Comparison of ENCODE assay signal across 8 mouse cellular contexts in genomic region chr10:60351761-60352455, GRCm38 (mm10). TPM values are rescaled to one million over a fixed set of nuclear protein-coding genes. Genes with fewer than 3 reads are reported as not detected.
DNase-seq lines count a peak whose midpoint lies in the region; ATAC-seq and TF ChIP-seq lines count a peak whose summit lies in the region.

No protein-coding gene starts in this region.

- WGBS in lung, postnatal 0 days, result 13% methylated on average over 7 of the region's 7 CpGs
- 22% methylated on average over 7 of the region's 7 CpGs for WGBS in spleen, adult 2 months

- H3K9ac ChIP-seq in lung, postnatal 0 days (replicated peaks; ENCODE audit: low read depth), result no peak overlapping the region

- TF ChIP-seq POLR2A in cortical plate, adult 2 months (IDR thresholded peaks at IDR 0.05; ENCODE audit: extremely low read depth, insufficient read depth, low read length), result no peak
- TF ChIP-seq POLR2A in spleen, adult 2 months (IDR thresholded peaks at IDR 0.05; ENCODE audit: low read depth, low read length), result no peak

- H3K27me3 ChIP-seq in lung, postnatal 0 days (replicated peaks; ENCODE audit: insufficient read depth, low read length), result no peaks in the 10 kb centered on the region
- H3K27me3 ChIP-seq in spleen, adult 2 months (ENCODE audit: control insufficient read depth, insufficient read depth, low read length), result no peaks in the 10 kb centered on the region

- no peak overlapping the region for H3K4me3 ChIP-seq in cortical plate, adult 2 months (ENCODE audit: insufficient read depth, low read length)
- no peak overlapping the region for H3K4me3 ChIP-seq in lung, postnatal 0 days (ENCODE audit: low read depth, low read length)
- peak overlapping the region; percentile 20; the same call in 1 of the 2 replicates for H3K4me3 ChIP-seq in spleen, adult 2 months (ENCODE audit: extremely low read depth, insufficient read depth, insufficient read length)

- peak overlapping the region; percentile 44 for H3K4me2 ChIP-seq in lung, postnatal 0 days (replicated peaks; ENCODE audit: low read depth, low read length)

- ATAC-seq in lung, postnatal 0 days, result peak; percentile 85

- no peaks in the 10 kb centered on the region for H3K9me3 ChIP-seq in lung, postnatal 0 days (ENCODE audit: low read length)

- peak overlapping the region; percentile 42 for H3K27ac ChIP-seq in cortical plate, adult 2 months (ENCODE audit: insufficient read depth, low read length)
- peak overlapping the region; percentile 87 for H3K27ac ChIP-seq in lung, postnatal 0 days (ENCODE audit: low read length)
- H3K27ac ChIP-seq in spleen, adult 2 months (ENCODE audit: insufficient read depth, low read length), result peak overlapping the region; percentile 77

- no peaks in the 10 kb centered on the region for H3K36me3 ChIP-seq in lung, postnatal 0 days (ENCODE audit: insufficient read depth, low read length)
- H3K36me3 ChIP-seq in spleen, adult 2 months (ENCODE audit: control insufficient read depth, insufficient read depth, low read length), result no peaks in the 10 kb centered on the region

- TF ChIP-seq CTCF in cortical plate, adult 2 months (IDR thresholded peaks at IDR 0.05; ENCODE audit: extremely low read depth, insufficient read depth, low read length), result no peak
- no peak; the same call in 1 of the 2 replicates for TF ChIP-seq CTCF in lung, postnatal 0 days (IDR thresholded peaks at IDR 0.05)
- TF ChIP-seq CTCF in spleen, adult 2 months (IDR thresholded peaks at IDR 0.05; ENCODE audit: extremely low read depth, insufficient read depth, insufficient read length, insufficient replicate concordance), result no peak

- DNase-seq in adrenal gland, postnatal 14 days, result peak; percentile 71
- DNase-seq in adrenal gland, adult 18-20 months (ENCODE audit: low spot score in 2 of 2), result no peak
- peak; percentile 90 to 94 for DNase-seq in heart, adult 9 months (ENCODE audit: low spot score in 2 of 2)
- peak; percentile 52 to 67 for DNase-seq in kidney, adult 8-10 months
- peak; percentile 95 for DNase-seq in lung, postnatal 0 days (ENCODE audit: low spot score)
- peak; percentile 59 to 86 for DNase-seq in spleen, adult 2 months (ENCODE audit: low read depth in 1 of 2, low spot score in 2 of 2)
- no peak for DNase-seq in layer of hippocampus, adult 9-11 months

- 0 out of 2 replicates have a peak, but pooled peaks cover 2% of the 10 kb centered on the region for H3K4me1 ChIP-seq in cortical plate, adult 2 months (ENCODE audit: control insufficient read depth, insufficient read depth, low read length)
- H3K4me1 ChIP-seq in lung, postnatal 0 days (ENCODE audit: insufficient read depth, low read depth, low read length), result peaks cover 19% of the 10 kb centered on the region
- peaks cover 35% of the 10 kb centered on the region for H3K4me1 ChIP-seq in spleen, adult 2 months (ENCODE audit: control insufficient read depth, insufficient read depth, insufficient read length)

- TF ChIP-seq EP300 in lung, postnatal 0 days (IDR thresholded peaks at IDR 0.05), result peak; percentile 62; the same call in 1 of the 2 replicates

RNA-seq across cellular contexts. Expression of gene Vsir, which starts 5.3 kb away (rescaled TPM):
- total RNA-seq in adrenal gland, postnatal 14 days (2021), result 12.8 and 22.1 TPM in 2 replicates
- 10 to 100 TPM; 12.2 to 25.5 TPM for total RNA-seq in adrenal gland, adult 18-20 months (2021)
- 37.6 and 41.4 TPM in 2 replicates for polyA plus RNA-seq in cortical plate, adult 2 months (2012; rRNA removed)
- 13.7 and 19.7 TPM in 2 replicates for polyA plus RNA-seq in lung, postnatal 0 days (2015; fragmentation: Nextera tagmentation; extraction: Ambion mirVana)
- polyA plus RNA-seq in spleen, adult 2 months (2012; rRNA removed), result 155 TPM in 2 replicates

RNA-seq across cellular contexts. Expression of gene Gm17455, which starts 47.6 kb away (rescaled TPM):
- total RNA-seq in adrenal gland, postnatal 14 days (2021), result not detected in 2 replicates
- not detected for total RNA-seq in adrenal gland, adult 18-20 months (2021)
- 0.72 and 2.6 TPM in 2 replicates for polyA plus RNA-seq in cortical plate, adult 2 months (2012; rRNA removed)
- 2.3 and 3.2 TPM in 2 replicates for polyA plus RNA-seq in lung, postnatal 0 days (2015; fragmentation: Nextera tagmentation; extraction: Ambion mirVana)
- 1.3 and 2.3 TPM in 2 replicates for polyA plus RNA-seq in spleen, adult 2 months (2012; rRNA removed)

Comparison
In these comparisons a context has a peak if more than half of its experiments do, and no peak if none do; other contexts are left out.
1. DNase-seq: peak in adrenal gland, postnatal 14 days (single experiment), heart, adult 9 months (2 of 2), kidney, adult 8-10 months (2 of 2), lung, postnatal 0 days (single experiment) and spleen, adult 2 months (2 of 2); none in adrenal gland, adult 18-20 months (0 of 2) and layer of hippocampus, adult 9-11 months (single experiment).
2. Peak in every context shown above with its lines, with median percentiles within 50 percentile points of each other: H3K27ac ChIP-seq.